Comparison of ENCODE assay signal across 8 mouse cellular contexts in genomic region chr10:111107387-111107786, GRCm38 (mm10). TPM values are rescaled to one million over a fixed set of nuclear protein-coding genes. Genes with fewer than 3 reads are reported as not detected.
DNase-seq lines count a peak whose midpoint lies in the region; ATAC-seq and TF ChIP-seq lines count a peak whose summit lies in the region.

No protein-coding gene starts in this region.

- H3K27ac ChIP-seq in gastrocnemius, adult 2 months = no peak overlapping the region

- no peak overlapping the region for H3K4me3 ChIP-seq in gastrocnemius, adult 2 months

- DNase-seq in heart, adult 18-20 months = peak; percentile 54 to 83
- no peak for DNase-seq in heart, postnatal 25 days (ENCODE audit: low spot score)
- peak; percentile 87 for DNase-seq in CD4-positive, CD25-positive, alpha-beta regulatory T cell, adult 2 months (ENCODE audit: low read depth, low spot score)
- peak; percentile 26 for DNase-seq in c-Kit-negative CD71-positive TER-119-positive erythroid progenitor cells, embryonic 14.5 days (ENCODE audit: low read depth, low spot score)
- peak; percentile 53 for DNase-seq in gastrocnemius, adult 2 months
- DNase-seq in left cerebral cortex, adult 18-20 months (ENCODE audit: low spot score in 2 of 2) = peak; percentile 68 to 74
- peak; percentile 51 to 74 for DNase-seq in spleen, postnatal 14 days (ENCODE audit: low spot score in 2 of 2)

- intact Hi-C loops in heart, postnatal 25 days (cut with DNase I) = loop anchor here (5.0 kb wide), 1 partner anchor 115 kb away; no protein-coding TSS in a partner anchor
- intact Hi-C loops in gastrocnemius, adult 2 months (cut with DNase I) = loop anchor here (2.0 kb wide), 1 partner anchor 311 kb away; no protein-coding TSS in a partner anchor

- peak; percentile 53 for ATAC-seq in megakaryocyte, adult 5-6 weeks (ENCODE audit: poor library complexity, severe bottlenecking)

- peak; percentile 74 for TF ChIP-seq CTCF in gastrocnemius, adult 2 months (IDR thresholded peaks at IDR 0.05)

RNA-seq across cellular contexts. Expression of gene Osbpl8, which starts 57.2 kb away (rescaled TPM):
- total RNA-seq in heart, adult 18-20 months (2021) = 10 to 100 TPM; 80.7 to 92.2 TPM
- 10 to 100 TPM; 68.3 to 69.5 TPM for total RNA-seq in heart, postnatal 25 days (2021)
- 10 to 100 TPM; 13.6 to 15.6 TPM for total RNA-seq in gastrocnemius, adult 2 months (2021)
- total RNA-seq in left cerebral cortex, adult 18-20 months (2021) = 10 to 100 TPM; 94.0 to 100.0 TPM
- total RNA-seq in megakaryocyte, adult 5-6 weeks (2015) = 65.5 and 68.1 TPM in 2 replicates
- 95.3 and 105 TPM in 2 replicates for total RNA-seq in megakaryocyte, adult 5-6 weeks (2017)

Comparison
In these comparisons a context has a peak if more than half of its experiments do, and no peak if none do; other contexts are left out.
1. RNA of gene Osbpl8, which starts 57.2 kb away (total RNA-seq): 94.0 to 100.0 TPM in left cerebral cortex, adult 18-20 months, 65.5 to 105 TPM in megakaryocyte, adult 5-6 weeks, 80.7 to 92.2 TPM in heart, adult 18-20 months and 68.3 to 69.5 TPM in heart, postnatal 25 days; 13.6 to 15.6 TPM in gastrocnemius, adult 2 months; every median in the first group is over 4 times any median in the second.